Mouse (Mus musculus) C2C12 (cell line): Measurements from ENCODE around the gene Slc22a14.

Experiments
- CEBPB ChIP-seq: IDR thresholded peaks from one replicate; pipeline ENCODE4 v1.6.1; 2011; ENCODE audit warnings: low read depth, mild to moderate bottlenecking, control low read depth, moderate library complexity
- CTCF ChIP-seq: IDR thresholded peaks from one replicate; pipeline ENCODE4 v1.5.1; 2011; ENCODE audit not compliant: control insufficient read depth, insufficient read depth, insufficient read length
- FOSL1 ChIP-seq: IDR thresholded peaks from one replicate; pipeline ENCODE4 v1.8.0; 2011; ENCODE audit warnings: mild to moderate bottlenecking, low read length; ENCODE audit not compliant: poor library complexity, insufficient read depth, severe bottlenecking
- MAX ChIP-seq: IDR thresholded peaks from one replicate; pipeline ENCODE4 v1.6.1; 2011; ENCODE audit warnings: mild to moderate bottlenecking, control low read depth
- USF1 ChIP-seq: IDR thresholded peaks from one replicate; pipeline ENCODE4 v1.6.1; 2011; ENCODE audit warnings: low read depth, mild to moderate bottlenecking, control low read depth, moderate library complexity

- TF ChIP-seq FOSL1 (no peak), CEBPB (no peak), USF1 (no peak), MAX (no peak), CTCF (no peak)
Measured at GRCm38 (mm10) chr9:119321392-119322229, 43.7 kb downstream of the Slc22a14 start.
